Mouse (Mus musculus): ENCODE measurements around the gene Cdkn2aipnl.

DNA sequence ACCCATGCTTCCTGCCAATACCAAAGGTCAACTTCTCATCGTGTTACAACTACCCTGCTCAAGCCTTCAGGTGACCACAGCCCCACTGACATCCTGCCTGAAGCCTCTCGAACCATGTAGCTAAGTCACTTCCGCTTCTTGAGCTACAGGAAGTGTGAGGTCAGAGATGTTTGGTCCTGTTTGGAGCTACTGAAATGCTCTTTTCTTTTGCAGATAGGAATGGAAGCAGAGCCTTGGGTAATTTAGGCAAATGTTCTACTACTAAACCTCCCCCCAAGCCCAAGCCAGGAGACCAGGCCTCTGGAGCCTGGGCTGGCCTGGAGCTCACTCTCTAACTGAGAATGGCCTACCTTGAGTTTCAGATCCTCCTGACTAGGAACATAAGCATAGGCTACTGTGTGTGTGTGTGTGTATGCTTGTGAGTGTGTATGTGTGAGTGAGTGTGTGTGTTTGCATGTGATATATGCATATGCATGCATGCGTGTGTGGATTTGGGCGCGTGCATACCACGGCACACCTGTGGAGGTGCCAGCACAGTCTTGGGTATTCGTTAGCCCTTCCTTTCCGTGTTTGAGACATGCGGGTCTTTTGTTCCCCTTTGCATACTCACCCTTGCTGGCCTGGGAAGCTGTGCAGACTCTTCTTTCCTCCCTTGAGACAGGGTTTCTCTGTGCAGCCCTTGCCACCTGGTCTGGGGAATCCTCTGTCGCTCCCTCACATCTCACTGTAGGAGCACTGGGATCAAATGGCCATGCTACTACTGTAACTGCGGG lies 28.5 kb upstream of the Cdkn2aipnl start:
- TF ChIP-seq POLR2A (IDR thresholded peaks at IDR 0.05; ENCODE audit: borderline replicate concordance, control insufficient read depth, low read depth, low read length) (no peak), CTCF (IDR thresholded peaks at IDR 0.05; ENCODE audit: control insufficient read depth, insufficient read depth, low read length) (no peak)

All from bone marrow, adult 2 months (tissue).